8 mouse cellular contexts compared by ENCODE assay signal in genomic region chr2:120976308-120976707, GRCm38 (mm10). TPM values are rescaled to one million over a fixed set of nuclear protein-coding genes. Genes with fewer than 3 reads are reported as not detected.
A peak's percentile ranks its signal among the peaks of the same experiment; 100 is the strongest.
DNase-seq lines count a peak whose midpoint lies in the region; ATAC-seq and TF ChIP-seq lines count a peak whose summit lies in the region.

No protein-coding gene starts in this region.

- ATAC-seq in erythroblast, adult 5-6 weeks (replicated peaks; ENCODE audit: low FRiP score, poor library complexity, severe bottlenecking) = peak; percentile 61

- no peaks in the 10 kb centered on the region for H3K4me1 ChIP-seq in heart, embryonic 10.5 days
- no peaks in the 10 kb centered on the region for H3K4me1 ChIP-seq in ES-Bruce4 (ENCODE audit: control insufficient read depth, insufficient read depth, low read length)

- TF ChIP-seq CTCF in ES-Bruce4 (IDR thresholded peaks at IDR 0.05; ENCODE audit: low read depth, low read length) = peak; percentile 2

- H3K9me3 ChIP-seq in heart, embryonic 10.5 days = no peaks in the 10 kb centered on the region
- no peaks in the 10 kb centered on the region for H3K9me3 ChIP-seq in ES-Bruce4 (replicated peaks; ENCODE audit: control insufficient read depth, insufficient read depth, low read length, poor library complexity, severe bottlenecking)

- no peaks in the 10 kb centered on the region for H3K27me3 ChIP-seq in heart, embryonic 10.5 days (ENCODE audit: insufficient read depth, poor library complexity, severe bottlenecking)
- H3K27me3 ChIP-seq in ES-Bruce4 (ENCODE audit: control insufficient read depth, insufficient read depth, low read length, poor library complexity, severe bottlenecking) = no peaks in the 10 kb centered on the region

- peak overlapping the region; percentile 77 for H3K4me3 ChIP-seq in heart, embryonic 10.5 days
- H3K4me3 ChIP-seq in ES-Bruce4 (ENCODE audit: low read depth, low read length) = no peak overlapping the region
- peak overlapping the region; percentile 51 for H3K4me3 ChIP-seq in macrophage (ENCODE audit: inconsistent target)

- no peak for TF ChIP-seq POLR2A in ES-Bruce4 (IDR thresholded peaks at IDR 0.05; ENCODE audit: insufficient read depth, low read length)

- TF ChIP-seq EP300 in ES-Bruce4 (IDR thresholded peaks at IDR 0.05; ENCODE audit: insufficient read depth, low read depth, low read length) = no peak

- intact Hi-C loops in heart, postnatal 36 days (cut with DNase I) = loop anchor here (5.0 kb wide), 1 partner anchor 126 kb away; no protein-coding TSS in a partner anchor

- whole genome bisulfite sequencing in heart, embryonic 10.5 days = 50% methylated on average over 4 of the region's 4 CpGs
- WGBS in macrophage (ENCODE audit: missing documents) = 73% methylated on average over 4 of the region's 4 CpGs

- DNase-seq in heart, embryonic 10.5 days (ENCODE audit: low spot score) = no peak
- no peak for DNase-seq in heart, postnatal 36 days
- no peak for DNase-seq in spleen, postnatal 14 days (ENCODE audit: low spot score in 2 of 2)
- no peak for DNase-seq in right cerebral cortex, postnatal 4 days
- DNase-seq in kidney, adult 11 months = no peak

- no peaks in the 10 kb centered on the region for H3K79me2 ChIP-seq in macrophage (ENCODE audit: inconsistent target)

- H3K9ac ChIP-seq in ES-Bruce4 (ENCODE audit: low read depth, poor library complexity, severe bottlenecking) = no peak overlapping the region

- no peaks in the 10 kb centered on the region for H3K36me3 ChIP-seq in heart, embryonic 10.5 days
- H3K36me3 ChIP-seq in ES-Bruce4 (ENCODE audit: control insufficient read depth, insufficient read depth, low read length, poor library complexity, severe bottlenecking) (no peaks in the 10 kb centered on the region), macrophage (ENCODE audit: inconsistent target) (no peaks in the 10 kb centered on the region)

- no peak overlapping the region for H3K27ac ChIP-seq in heart, embryonic 10.5 days
- H3K27ac ChIP-seq in ES-Bruce4 (ENCODE audit: insufficient read depth, low read length) (no peak overlapping the region), macrophage (no peak overlapping the region)

RNA-seq across cellular contexts. Expression of gene Tmem62, which starts 0.5 kb away (rescaled TPM):
- polyA plus RNA-seq in heart, embryonic 10.5 days (2016; fragmentation: Nextera tagmentation; extraction: Ambion mirVana) = 3.3 and 3.4 TPM in 2 replicates
- 1 to 10 TPM; 4.4 to 4.9 TPM for total RNA-seq in heart, postnatal 36 days (2021)
- polyA plus RNA-seq in ES-Bruce4 (2011; ENCODE audit: insufficient read depth, insufficient read length, low read depth, missing spikeins) = 4.0 and 9.5 TPM in 2 replicates
- 2.5 and 21.9 TPM in 2 replicates for total RNA-seq in erythroblast, adult 5-6 weeks (2015; ENCODE audit: low replicate concordance)
- total RNA-seq in erythroblast, adult 5-6 weeks (2017; ENCODE audit: low replicate concordance) = 11.4 and 20.8 TPM in 2 replicates
- total RNA-seq in macrophage (2018; cell fraction: chromatin; rRNA removed) = 10 to 100 TPM in 16 of 26 experiments, 1 to 10 TPM in 10; 2.0 to 72.9 (median 15.9) TPM
- 10 to 100 TPM in 7 of 26 experiments, 1 to 10 TPM in 19; 5.2 to 15.1 (median 8.4) TPM for total RNA-seq in macrophage (2018; cell fraction: cytosol; rRNA removed)
- total RNA-seq in macrophage (2018; cell fraction: nucleus; rRNA removed) = 10 to 100 TPM in 16 of 26 experiments, 1 to 10 TPM in 10; 2.4 to 22.7 (median 10.5) TPM
- 9.6 to 11.4 TPM (median 10.7 TPM) in 3 replicates for polyA plus RNA-seq in macrophage (2018)

RNA-seq across cellular contexts. Expression of gene Ubr1, which starts 5.8 kb away (rescaled TPM):
- 22.6 and 22.7 TPM in 2 replicates for polyA plus RNA-seq in heart, embryonic 10.5 days (2016; fragmentation: Nextera tagmentation; extraction: Ambion mirVana)
- 10 to 100 TPM; 22.6 to 23.5 TPM for total RNA-seq in heart, postnatal 36 days (2021)
- polyA plus RNA-seq in ES-Bruce4 (2011; ENCODE audit: insufficient read depth, insufficient read length, low read depth, missing spikeins) (29.5 and 30.6 TPM in 2 replicates), macrophage (2018) (5.4 to 7.0 TPM (median 7.0 TPM) in 3 replicates)
- 17.6 and 21.9 TPM in 2 replicates for total RNA-seq in erythroblast, adult 5-6 weeks (2015; ENCODE audit: low replicate concordance)
- total RNA-seq in erythroblast, adult 5-6 weeks (2017; ENCODE audit: low replicate concordance) = 21.9 and 24.1 TPM in 2 replicates
- 10 to 100 TPM; 19.4 to 90.0 (median 62.6) TPM for total RNA-seq in macrophage (2018; cell fraction: chromatin; rRNA removed)
- 10 to 100 TPM in 9 of 26 experiments, 1 to 10 TPM in 17; 4.6 to 13.0 (median 9.0) TPM for total RNA-seq in macrophage (2018; cell fraction: cytosol; rRNA removed)
- 10 to 100 TPM; 11.8 to 49.6 (median 25.7) TPM for total RNA-seq in macrophage (2018; cell fraction: nucleus; rRNA removed)

RNA-seq across cellular contexts. Expression of gene Ccndbp1, which starts 31.9 kb away (rescaled TPM):
- polyA plus RNA-seq in heart, embryonic 10.5 days (2016; fragmentation: Nextera tagmentation; extraction: Ambion mirVana) = 33.3 and 35.3 TPM in 2 replicates
- 10 to 100 TPM; 29.9 to 33.8 TPM for total RNA-seq in heart, postnatal 36 days (2021)
- 30.9 and 33.9 TPM in 2 replicates for polyA plus RNA-seq in ES-Bruce4 (2011; ENCODE audit: insufficient read depth, insufficient read length, low read depth, missing spikeins)
- 367 and 375 TPM in 2 replicates for total RNA-seq in erythroblast, adult 5-6 weeks (2015; ENCODE audit: low replicate concordance)
- 422 and 452 TPM in 2 replicates for total RNA-seq in erythroblast, adult 5-6 weeks (2017; ENCODE audit: low replicate concordance)
- 10 to 100 TPM in 24 of 26 experiments, 1 to 10 TPM in 2; 8.6 to 58.5 (median 36.3) TPM for total RNA-seq in macrophage (2018; cell fraction: chromatin; rRNA removed)
- 10 to 100 TPM; 28.4 to 41.1 (median 32.7) TPM for total RNA-seq in macrophage (2018; cell fraction: cytosol; rRNA removed)
- total RNA-seq in macrophage (2018; cell fraction: nucleus; rRNA removed) = 10 to 100 TPM in 25 of 26 experiments, 1 to 10 TPM in 1; 9.5 to 53.5 (median 24.8) TPM
- polyA plus RNA-seq in macrophage (2018) = 34.5 to 42.7 TPM (median 39.1 TPM) in 3 replicates
